11 mouse cellular contexts compared by ENCODE assay signal in the genomic region with DNA sequence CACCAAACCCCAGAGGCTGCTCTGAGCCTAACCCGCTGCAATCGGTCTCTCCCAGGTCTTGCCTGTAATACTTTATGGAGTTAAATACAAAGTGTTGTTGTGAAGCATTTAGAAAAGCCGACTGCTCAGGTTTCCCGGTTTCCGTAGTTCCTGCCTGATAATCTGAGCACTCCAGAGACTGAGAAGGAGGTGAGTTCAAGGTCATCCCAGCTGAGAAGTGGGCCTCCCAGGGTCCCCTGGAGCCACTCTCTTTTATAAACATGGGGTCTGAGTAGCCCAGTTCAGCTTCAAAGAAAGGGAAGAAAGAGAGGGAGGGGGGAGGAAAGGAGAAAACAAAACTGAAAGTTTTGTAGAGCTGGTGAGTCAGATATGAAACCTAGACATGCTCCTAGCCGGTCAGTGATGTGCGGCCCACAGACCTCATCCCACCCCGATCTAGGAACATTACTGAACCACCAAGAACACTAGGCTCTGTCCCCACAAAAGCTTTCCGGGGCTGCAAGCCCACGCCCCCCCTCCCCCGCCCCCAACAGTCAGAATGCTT. TPM values are rescaled to one million over a fixed set of nuclear protein-coding genes. Genes with fewer than 3 reads are reported as not detected.
DNase-seq lines count a peak whose midpoint lies in the region; ATAC-seq lines count a peak whose summit lies in the region.
"Had no signal": no experiment of that assay in that cellular context is flagged by ENCODE, and none has a peak within 500 bp of the region (broad histone marks: within the 10 kb centered on the region; RNA-seq: fewer than 3 reads in every experiment).

A gene (plus strand): TSS at position 148 of the 544 bp plus-strand sequence.

- H3K36me3 ChIP-seq in limb, embryonic 12.5 days, result no peaks in the 10 kb centered on the region
- H3K36me3 ChIP-seq in limb, embryonic 10.5 days, result no peaks in the 10 kb centered on the region
- H3K36me3 ChIP-seq: liver, embryonic 15.5 days had no signal

- no peak for DNase-seq in limb, embryonic 10.5 days (ENCODE audit: low spot score)
- peak; percentile 58 for DNase-seq in CD4-positive, CD25-positive, alpha-beta regulatory T cell, adult 2 months (ENCODE audit: low read depth, low spot score)
- no peak for DNase-seq in adrenal gland, adult 8-10 months
- DNase-seq in ovary, postnatal 36 days (ENCODE audit: low spot score), result no peak
- DNase-seq in layer of hippocampus, adult 8-10 months (ENCODE audit: low spot score in 2 of 2), result no peak
- DNase-seq: gastrocnemius, postnatal 10 days had no signal

- peaks cover 8% of the 10 kb centered on the region; the same call in 1 of the 2 replicates for H3K4me1 ChIP-seq in limb, embryonic 12.5 days (replicated peaks)
- H3K4me1 ChIP-seq in limb, embryonic 10.5 days, result peaks cover 21% of the 10 kb centered on the region

- peaks cover 20% of the 10 kb centered on the region for H3K27me3 ChIP-seq in limb, embryonic 12.5 days
- H3K27me3 ChIP-seq in limb, embryonic 10.5 days (ENCODE audit: low read depth, poor library complexity, severe bottlenecking), result peaks cover 31% of the 10 kb centered on the region
- H3K27me3 ChIP-seq: liver, embryonic 15.5 days had no signal

- no peaks in the 10 kb centered on the region for H3K9me3 ChIP-seq in limb, embryonic 12.5 days
- no peaks in the 10 kb centered on the region for H3K9me3 ChIP-seq in limb, embryonic 10.5 days (replicated peaks)
- H3K9me3 ChIP-seq: liver, embryonic 15.5 days had no signal

- WGBS in limb, embryonic 12.5 days, result 57% methylated on average over 11 of the region's 11 CpGs
- 66% methylated on average over 11 of the region's 11 CpGs for WGBS in limb, embryonic 10.5 days

- no peak for ATAC-seq in limb, embryonic 12.5 days (ENCODE audit: insufficient number of reproducible peaks, insufficient read depth, low FRiP score, low TSS enrichment, low read depth)
- ATAC-seq in inflammation-experienced regulatory T-cells, adult 6 months, result peak; percentile 86
- ATAC-seq in monocyte, adult 5-6 weeks (replicated peaks; ENCODE audit: insufficient number of reproducible peaks, low FRiP score, low TSS enrichment, poor library complexity, severe bottlenecking), result no peak

- H3K4me2 ChIP-seq in limb, embryonic 12.5 days, result 0 out of 2 replicates have a peak within 1 kb of the TSS, but pooled peaks have one; percentile 3
- H3K4me2 ChIP-seq: liver, embryonic 15.5 days had no signal

- H3K4me3 ChIP-seq in limb, embryonic 12.5 days (replicated peaks), result no peak within 1 kb of the TSS
- H3K4me3 ChIP-seq in limb, embryonic 10.5 days, result no peak within 1 kb of the TSS
- H3K4me3 ChIP-seq: liver, embryonic 15.5 days had no signal

- H3K9ac ChIP-seq in limb, embryonic 12.5 days (replicated peaks), result no peak within 1 kb of the TSS
- H3K9ac ChIP-seq: liver, embryonic 15.5 days had no signal

- H3K27ac ChIP-seq in limb, embryonic 12.5 days, result no peak within 1 kb of the TSS
- H3K27ac ChIP-seq in limb, embryonic 10.5 days, result no peak within 1 kb of the TSS
- H3K27ac ChIP-seq: kidney, postnatal 0 days; liver, embryonic 15.5 days had no signal

RNA-seq across cellular contexts. Expression of the gene that starts here (rescaled TPM):
- 9.3 and 10.8 TPM in 2 replicates for polyA plus RNA-seq in limb, embryonic 12.5 days (2016; fragmentation: Nextera tagmentation; extraction: Ambion mirVana)
- 6.2 and 6.3 TPM in 2 replicates for polyA plus RNA-seq in limb, embryonic 10.5 days (2016; fragmentation: Nextera tagmentation; extraction: Ambion mirVana)
- 10 to 100 TPM; 15.0 to 21.0 (median 18.0) TPM for total RNA-seq in adrenal gland, adult 8-10 months (2022)
- polyA plus RNA-seq in inflammation-experienced regulatory T-cells, adult 6 months (2017; shearing (Covaris generic)), result not detected
- 0.57 to 1.7 TPM (median 1.6 TPM) in 3 replicates for total RNA-seq in monocyte, adult 5-6 weeks (2017)
- 10 to 100 TPM in 2 of 4 experiments, 1 to 10 TPM in 2; 8.3 to 10.2 (median 9.3) TPM for total RNA-seq in layer of hippocampus, adult 8-10 months (2022)

Comparison
In these comparisons a context has a peak if more than half of its experiments do, and no peak if none do; other contexts are left out.
1. Peak in ATAC-seq in inflammation-experienced regulatory T-cells, adult 6 months; RNA of the gene not detected or under 1 TPM.